Mouse (Mus musculus) activated CD4-positive, CD25-positive, alpha-beta regulatory T cell, adult 4 months (primary cell): ENCODE results near the gene Zdhhc19. TPM values are rescaled to one million over a fixed set of nuclear protein-coding genes. Genes with fewer than 3 reads are reported as not detected.

Experiments used
- ATAC-seq: one replicate; pipeline ENCODE4 v1.8.0; 2017
- polyA plus RNA-seq, 2 experiments: library from polyadenylated mRNA; unstranded; fragments of 100-300 nt; shearing (Covaris generic); gene quantifications; one replicate each; pipeline ENCODE4 v1.2.1; 2017

Zdhhc19 gene
- polyA plus RNA-seq = not detected

- no peak for ATAC-seq
Measured at GRCm38 (mm10) chr16:32495965-32496364, at the start of gene Zdhhc19. Zdhhc19 (plus strand) TSS chr16:32496265.

GRCm38 (mm10) chr16:32446563-32447138, 49.4 kb upstream of the Zdhhc19 start:
- ATAC-seq = no peak

- ATAC-seq = no peak
Measured at GRCm38 (mm10) chr16:32449665-32450064, 46.4 kb upstream of the Zdhhc19 start.

DNA sequence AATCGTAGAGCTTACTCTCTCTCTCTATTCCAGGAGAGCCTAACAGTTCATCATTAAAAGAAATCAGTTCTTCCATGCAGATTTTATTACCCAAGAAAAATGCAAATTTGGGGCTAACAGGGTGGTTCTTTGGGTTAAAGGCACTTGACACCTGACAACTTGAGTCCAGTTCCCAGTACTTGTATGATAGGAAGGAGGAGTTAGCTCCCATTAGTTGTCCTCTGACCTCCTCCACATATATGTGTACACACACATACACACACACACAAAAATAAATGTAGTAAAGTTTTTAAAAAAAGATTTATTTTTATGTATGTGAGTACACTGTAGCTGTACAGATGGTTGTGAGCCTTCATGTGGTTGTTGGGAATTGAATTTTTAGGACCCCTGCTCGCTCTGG, 45.9 kb upstream of the Zdhhc19 start:
- no peak for ATAC-seq

DNA sequence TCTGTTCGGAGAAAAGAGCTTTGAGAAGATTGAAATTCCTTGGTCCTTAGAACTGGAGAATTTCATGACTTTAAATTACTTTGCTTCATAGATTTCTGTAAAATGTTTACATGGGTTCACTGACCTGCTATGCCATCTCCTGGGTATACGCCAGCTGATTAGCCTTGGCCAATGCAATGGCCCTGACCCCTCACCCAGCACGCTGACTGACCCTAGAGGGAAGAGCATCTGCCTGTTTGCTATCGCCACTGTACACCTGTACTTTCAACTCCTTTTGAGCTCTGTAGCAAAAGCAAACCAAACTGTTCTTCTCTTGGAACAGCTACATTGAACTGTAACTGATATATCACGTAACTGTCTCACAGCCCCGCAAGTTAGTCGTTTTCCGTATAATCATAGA, 43.0 kb upstream of the Zdhhc19 start:
- ATAC-seq = no peak

DNA sequence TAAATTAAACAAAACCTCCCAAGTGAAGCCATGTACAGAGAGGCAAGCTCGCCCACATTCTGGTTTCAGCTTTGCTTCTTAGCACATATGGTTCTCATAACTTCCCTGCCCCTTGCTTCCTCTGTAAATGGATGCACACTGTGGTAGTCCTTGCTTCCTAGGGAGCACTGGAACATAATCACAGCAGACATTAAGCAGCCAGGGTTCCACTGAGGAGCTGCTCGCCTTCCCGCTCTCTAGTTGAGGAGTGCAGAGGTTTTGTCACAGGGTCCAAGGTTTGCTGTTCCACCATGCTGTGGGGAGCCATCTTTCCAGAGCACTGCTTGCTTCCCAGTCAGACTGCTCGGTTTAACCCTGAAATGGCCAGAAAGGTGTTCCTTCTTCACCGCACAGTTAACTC, 41.4 kb upstream of the Zdhhc19 start:
- ATAC-seq = no peak

DNA sequence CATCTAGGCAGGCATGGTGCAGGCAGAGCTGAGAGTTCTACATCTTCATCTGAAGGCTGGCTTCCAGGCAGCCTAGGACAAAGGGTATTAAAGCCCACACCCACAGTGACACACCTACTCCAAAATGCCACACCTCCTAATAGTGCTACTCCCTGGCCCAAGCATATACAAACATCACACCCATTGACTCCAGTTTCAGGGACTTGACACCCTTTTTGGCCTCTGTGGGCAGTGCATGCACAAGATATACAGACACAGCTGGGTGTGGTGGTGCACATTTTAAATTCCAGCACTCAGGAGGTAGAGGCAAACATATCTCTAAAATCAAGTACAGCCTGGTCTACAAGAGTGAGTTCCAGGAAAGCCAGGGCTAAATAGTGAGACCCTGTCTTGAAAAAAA, 40.0 kb upstream of the Zdhhc19 start:
- ATAC-seq = no peak

DNA sequence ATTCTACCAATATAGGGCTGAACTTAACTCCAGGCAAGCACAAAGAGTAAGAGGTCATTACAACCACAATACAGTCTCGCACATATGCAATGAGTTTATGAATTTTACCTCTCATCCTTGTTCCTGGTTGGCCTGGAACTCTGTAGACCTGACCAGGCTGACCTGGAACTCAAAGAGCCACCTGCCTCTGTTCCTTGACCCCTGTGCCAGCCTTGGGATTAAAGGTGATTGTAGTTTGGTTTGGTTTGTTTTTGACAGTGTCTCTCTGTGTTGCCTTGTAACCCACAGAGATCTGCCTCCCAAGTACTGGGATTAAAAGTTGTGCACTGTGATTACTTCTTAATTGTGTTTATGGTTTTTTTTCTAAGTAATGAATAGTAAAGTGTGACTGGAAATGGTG, 39.3 kb upstream of the Zdhhc19 start:
- ATAC-seq = no peak

DNA sequence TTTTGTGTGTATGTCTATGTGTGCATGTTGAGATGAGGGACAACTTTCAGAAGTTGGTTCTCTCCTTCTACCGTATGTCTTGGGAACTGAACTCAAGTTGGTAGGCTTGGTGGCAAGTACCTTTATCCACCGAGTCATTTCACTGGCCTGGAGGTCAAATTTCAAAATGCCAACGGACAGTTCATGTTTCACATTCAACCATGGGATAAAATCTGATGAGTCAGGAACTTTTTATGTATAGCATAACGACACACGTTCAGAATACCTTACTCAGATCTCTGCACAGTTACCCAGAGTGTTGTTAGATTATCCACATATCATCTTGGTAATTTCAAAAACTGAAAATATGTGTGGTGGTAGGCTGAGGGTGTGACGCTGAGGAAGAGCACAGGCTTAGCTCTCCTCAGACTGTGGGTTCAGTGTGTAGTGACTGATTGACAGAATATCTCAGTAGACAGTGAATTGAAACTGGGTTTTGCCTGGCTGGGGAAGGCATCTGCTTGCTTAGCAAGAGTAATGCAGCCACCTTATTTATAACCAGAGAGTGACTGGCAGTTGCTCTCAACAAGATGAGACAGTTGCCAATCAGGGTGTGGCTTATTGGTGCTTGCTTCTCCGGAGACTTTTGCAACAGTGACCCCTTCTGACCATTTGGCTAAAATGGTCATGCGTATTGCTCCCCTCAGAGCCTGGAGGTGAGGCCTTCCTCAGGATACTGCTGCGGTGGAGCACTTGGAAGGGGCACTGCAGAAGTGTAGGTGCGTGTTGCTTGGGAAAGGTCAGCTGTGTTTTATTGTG, 38.3 kb upstream of the Zdhhc19 start:
- ATAC-seq = no peak

DNA sequence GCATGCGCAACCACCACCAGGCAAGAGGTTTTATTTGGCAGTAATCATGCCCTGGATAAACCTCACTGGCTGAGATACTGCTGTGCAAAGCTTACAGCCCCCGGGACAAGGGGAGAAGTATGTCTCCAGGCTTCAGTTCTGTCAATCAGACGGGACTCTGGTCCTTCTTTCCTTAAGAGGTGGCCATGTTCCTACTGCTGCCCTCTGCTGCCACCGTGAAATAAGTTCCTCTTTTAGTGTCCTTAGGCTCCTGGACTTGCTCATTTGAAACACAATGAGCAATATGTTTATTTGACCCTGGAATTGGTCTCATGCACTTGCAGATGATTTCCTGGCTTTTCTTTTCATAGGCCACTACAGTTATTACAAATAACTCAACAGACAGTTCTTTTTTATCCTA, 35.5 kb upstream of the Zdhhc19 start:
- ATAC-seq = no peak

GRCm38 (mm10) chr16:32461713-32462112, 34.4 kb upstream of the Zdhhc19 start:
- no peak for ATAC-seq

DNA sequence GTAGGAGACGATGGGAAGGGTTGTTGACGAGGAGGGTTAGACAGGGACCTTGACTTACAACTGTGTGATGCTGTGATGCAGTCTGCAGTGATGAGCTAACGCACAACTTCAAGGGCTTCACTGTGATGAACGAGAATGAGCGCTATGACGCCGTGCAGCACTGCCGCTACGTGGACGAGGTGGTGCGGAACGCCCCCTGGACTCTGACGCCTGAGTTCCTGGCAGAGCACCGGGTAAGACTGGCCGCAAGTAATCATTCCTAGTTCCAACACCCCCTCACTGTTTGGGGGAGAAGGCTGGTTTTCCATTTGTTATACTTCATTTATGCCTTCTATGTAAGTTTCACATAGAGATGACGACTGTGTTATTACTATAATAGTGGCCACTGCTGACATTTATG, 33.1 kb upstream of the Zdhhc19 start:
- ATAC-seq = no peak

- ATAC-seq = no peak
Measured at GRCm38 (mm10) chr16:32463426-32463825, 32.6 kb upstream of the Zdhhc19 start.

DNA sequence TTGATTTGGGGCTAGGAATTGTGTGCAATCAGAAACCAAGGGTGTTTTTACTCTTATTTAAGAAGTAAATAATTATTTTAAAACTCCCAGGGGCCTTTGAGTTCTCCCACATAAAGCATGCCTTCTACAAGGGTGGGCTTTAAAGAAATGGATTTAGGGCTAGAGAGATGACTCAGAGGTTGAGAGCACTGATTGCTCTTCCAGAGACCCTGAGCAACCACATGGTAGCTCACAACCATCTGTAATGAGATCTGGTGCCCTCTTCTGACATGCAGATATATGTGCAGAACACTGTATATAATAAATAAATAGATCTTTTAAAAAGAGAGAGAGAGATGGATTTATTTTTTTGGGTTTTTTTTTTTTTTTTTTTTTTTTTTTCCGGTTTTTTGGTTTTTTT, 31.2 kb upstream of the Zdhhc19 start:
- ATAC-seq = no peak

GRCm38 (mm10) chr16:32468488-32468887, 27.6 kb upstream of the Zdhhc19 start:
- ATAC-seq = no peak

DNA sequence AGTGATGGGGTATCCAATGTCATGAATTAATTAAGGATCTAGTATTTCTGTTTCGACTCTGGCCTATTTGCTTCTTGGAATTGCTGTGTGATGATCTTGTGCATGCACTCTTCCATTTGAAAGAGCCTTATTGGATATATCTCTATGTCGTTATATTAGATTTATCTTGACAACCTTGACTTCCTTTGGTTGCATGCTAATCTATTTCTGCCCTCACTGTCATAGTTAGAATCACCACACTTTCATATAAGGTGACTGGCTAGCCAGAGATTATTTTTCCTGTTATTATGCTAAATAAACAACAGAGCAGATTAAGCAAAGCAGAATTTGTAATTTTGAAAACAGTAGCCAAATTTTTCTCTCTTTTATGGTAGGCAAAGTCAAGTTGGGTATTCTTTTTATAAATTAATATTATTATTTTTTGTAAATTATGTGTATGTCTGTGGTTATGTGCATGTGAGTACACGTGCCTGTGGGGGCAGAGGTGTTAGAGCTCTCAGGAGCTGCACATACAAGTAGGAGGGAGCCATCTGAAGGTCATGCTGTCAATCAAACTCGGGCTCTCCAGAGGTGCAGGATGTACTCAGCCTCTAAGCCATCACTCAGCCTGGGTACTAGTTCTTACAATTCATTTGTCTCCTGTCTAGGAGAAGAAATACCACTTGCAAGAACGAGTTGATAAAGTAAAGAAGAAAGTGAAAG, 26.5 kb upstream of the Zdhhc19 start:
- ATAC-seq = no peak

GRCm38 (mm10) chr16:32472276-32473015, 23.6 kb upstream of the Zdhhc19 start:
- ATAC-seq = no peak

GRCm38 (mm10) chr16:32477315-32477714, 18.8 kb upstream of the Zdhhc19 start:
- ATAC-seq = no peak

DNA sequence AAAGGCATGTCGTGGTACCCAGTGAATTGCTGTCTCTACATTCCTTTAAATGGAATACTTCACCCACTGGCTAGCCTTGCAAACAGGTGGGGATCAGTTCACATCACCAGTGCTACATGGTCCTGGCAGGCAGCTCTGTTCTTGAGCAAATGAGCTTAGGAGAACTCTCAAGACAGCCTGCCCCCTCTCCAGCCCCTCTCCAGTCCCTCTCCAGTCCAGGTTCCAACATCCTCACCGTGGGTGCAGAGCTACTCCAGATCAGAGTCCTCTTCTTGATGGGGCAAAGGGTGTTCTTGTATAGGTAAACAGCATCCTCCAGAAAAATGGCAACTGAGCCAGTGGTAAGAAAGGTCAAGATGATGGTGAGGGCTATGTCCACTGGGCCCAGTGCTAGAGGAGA, 16.6 kb upstream of the Zdhhc19 start:
- ATAC-seq = no peak

DNA sequence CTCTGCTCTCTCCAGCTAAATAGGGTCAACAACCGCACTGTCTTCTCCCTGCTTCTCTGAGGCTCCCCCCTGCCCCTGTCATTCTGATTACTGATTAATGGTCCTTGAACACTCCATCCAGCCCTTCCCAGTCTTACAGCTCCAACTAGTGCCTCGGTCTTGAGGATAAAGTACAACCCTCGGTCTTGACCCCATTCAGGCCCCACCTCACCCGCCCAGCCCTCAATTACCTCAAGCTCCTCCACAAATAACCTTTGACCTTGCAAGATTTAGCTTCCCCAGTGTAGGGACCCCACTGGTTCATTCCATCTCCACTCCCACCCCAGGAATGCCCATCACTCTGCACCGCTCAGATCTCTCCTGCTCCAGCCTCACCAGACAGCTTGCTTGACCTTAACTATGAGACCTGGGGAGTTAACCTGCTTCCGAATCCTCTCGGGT, 11.6 kb upstream of the Zdhhc19 start:
- no peak for ATAC-seq

DNA sequence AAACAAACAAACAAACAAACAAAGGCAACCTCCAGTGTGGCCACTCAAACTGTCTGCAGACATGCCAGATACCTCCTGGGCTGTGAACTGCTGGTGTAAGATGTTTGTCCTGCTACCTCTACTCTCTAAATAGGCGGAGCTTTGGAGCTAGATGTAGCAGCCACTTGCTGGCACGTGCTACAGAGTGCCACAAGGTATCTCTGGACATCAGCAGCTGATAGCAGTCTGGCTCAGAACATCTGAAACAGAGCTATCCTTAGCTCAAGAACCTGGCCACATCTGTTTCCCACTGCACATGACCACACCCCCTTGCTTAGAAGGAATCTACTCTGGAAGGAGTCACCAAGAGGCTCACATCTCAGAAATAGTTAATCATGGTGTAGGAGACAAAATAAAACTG, 10.9 kb upstream of the Zdhhc19 start:
- no peak for ATAC-seq

DNA sequence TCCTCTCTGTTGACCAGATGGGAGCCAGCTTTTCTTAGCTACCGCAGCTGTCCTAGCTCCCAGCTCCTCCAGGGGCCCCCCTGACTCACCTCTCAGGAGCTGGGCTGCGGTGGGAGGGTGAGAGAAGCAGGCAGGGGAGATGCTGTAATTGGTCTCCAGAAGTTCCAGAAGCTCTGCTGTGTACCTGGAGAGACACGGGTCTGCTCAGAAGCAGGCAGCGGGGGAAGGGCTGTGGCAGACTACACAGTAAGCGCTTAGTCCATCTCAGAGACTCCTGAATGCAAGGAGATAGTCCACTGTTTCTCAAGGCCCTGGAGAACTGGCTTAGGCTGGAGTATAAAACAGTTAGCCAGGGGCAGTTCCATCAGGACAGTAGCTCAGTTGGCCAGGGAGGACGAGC, 10.0 kb upstream of the Zdhhc19 start:
- ATAC-seq = no peak
